Comparison of ENCODE assay signal across 9 mouse cellular contexts in genomic region chr5:99250820-99251219, GRCm38 (mm10).
DNase-seq lines count a peak whose midpoint lies in the region; ATAC-seq and TF ChIP-seq lines count a peak whose summit lies in the region.
"Had no signal": no experiment of that assay in that cellular context is flagged by ENCODE, and none has a peak within 500 bp of the region (broad histone marks: within the 10 kb centered on the region; RNA-seq: fewer than 3 reads in every experiment).

No protein-coding gene starts in this region.

- peak overlapping the region; percentile 95 for H3K4me2 ChIP-seq in lung, embryonic 14.5 days
- peak overlapping the region; percentile 86 for H3K4me2 ChIP-seq in forebrain, embryonic 12.5 days
- peak overlapping the region; percentile 96 for H3K4me2 ChIP-seq in intestine, embryonic 16.5 days (ENCODE audit: low read depth, low read length)
- H3K4me2 ChIP-seq in neural tube, embryonic 13.5 days, result peak overlapping the region; percentile 90

- no peaks in the 10 kb centered on the region for H3K36me3 ChIP-seq in lung, embryonic 14.5 days (ENCODE audit: insufficient read depth)
- no peaks in the 10 kb centered on the region for H3K36me3 ChIP-seq in forebrain, embryonic 12.5 days (replicated peaks)
- H3K36me3 ChIP-seq in intestine, embryonic 16.5 days (ENCODE audit: control insufficient read depth, insufficient read depth, low read length), result no peaks in the 10 kb centered on the region
- no peaks in the 10 kb centered on the region for H3K36me3 ChIP-seq in neural tube, embryonic 13.5 days

- no peak for DNase-seq in lung, embryonic 14.5 days
- no peak for DNase-seq in lung, postnatal 25 days (ENCODE audit: low spot score)
- no peak for DNase-seq in cerebellum, adult 9-10 months
- no peak for DNase-seq in T-cell, adult 2 months (ENCODE audit: low spot score)

- peak overlapping the region; percentile 28; the same call in 1 of the 2 replicates for H3K27ac ChIP-seq in lung, embryonic 14.5 days (ENCODE audit: low read depth)
- peak overlapping the region; percentile 58 for H3K27ac ChIP-seq in forebrain, embryonic 12.5 days
- peak overlapping the region; percentile 28 for H3K27ac ChIP-seq in intestine, embryonic 16.5 days (ENCODE audit: low read length)
- peak overlapping the region; percentile 86 for H3K27ac ChIP-seq in neural tube, embryonic 13.5 days (replicated peaks)

- H3K9me3 ChIP-seq in lung, embryonic 14.5 days (ENCODE audit: low read depth, low read length), result no peaks in the 10 kb centered on the region
- no peaks in the 10 kb centered on the region for H3K9me3 ChIP-seq in forebrain, embryonic 12.5 days
- no peaks in the 10 kb centered on the region for H3K9me3 ChIP-seq in intestine, embryonic 16.5 days (ENCODE audit: control insufficient read depth, low read length)
- no peaks in the 10 kb centered on the region for H3K9me3 ChIP-seq in neural tube, embryonic 13.5 days

- H3K4me3 ChIP-seq in lung, embryonic 14.5 days (ENCODE audit: low read depth, low read length), result peak overlapping the region; percentile 70
- peak overlapping the region; percentile 73 for H3K4me3 ChIP-seq in forebrain, embryonic 12.5 days (replicated peaks)
- H3K4me3 ChIP-seq in intestine, embryonic 16.5 days (ENCODE audit: low read length), result peak overlapping the region; percentile 71
- H3K4me3 ChIP-seq in neural tube, embryonic 13.5 days, result peak overlapping the region; percentile 84

- no peak for ATAC-seq in lung, embryonic 14.5 days (ENCODE audit: insufficient read depth)
- no peak for ATAC-seq in forebrain, embryonic 12.5 days (ENCODE audit: low FRiP score)
- ATAC-seq in intestine, embryonic 16.5 days, result no peak
- no peak for ATAC-seq in neural tube, embryonic 13.5 days (ENCODE audit: low read depth)
- ATAC-seq in inflammation-experienced regulatory T-cells, adult 6 months, result no peak
- ATAC-seq: Patski had no signal

- peak overlapping the region; percentile 70 for H3K9ac ChIP-seq in lung, embryonic 14.5 days
- peak overlapping the region; percentile 77 for H3K9ac ChIP-seq in forebrain, embryonic 12.5 days
- peak overlapping the region; percentile 43; the same call in 1 of the 2 replicates for H3K9ac ChIP-seq in intestine, embryonic 16.5 days (ENCODE audit: low read depth, low read length)
- peak overlapping the region; percentile 88 for H3K9ac ChIP-seq in neural tube, embryonic 13.5 days

- H3K4me1 ChIP-seq in lung, embryonic 14.5 days (ENCODE audit: insufficient read depth), result 0 out of 2 replicates have a peak, but pooled peaks cover 7% of the 10 kb centered on the region
- H3K4me1 ChIP-seq in forebrain, embryonic 12.5 days, result peaks cover 45% of the 10 kb centered on the region
- H3K4me1 ChIP-seq in intestine, embryonic 16.5 days (ENCODE audit: control insufficient read depth, insufficient read depth, low read length), result peaks cover 24% of the 10 kb centered on the region
- H3K4me1 ChIP-seq in neural tube, embryonic 13.5 days (replicated peaks), result peaks cover 64% of the 10 kb centered on the region

- TF ChIP-seq CTCF in lung, embryonic 14.5 days (IDR thresholded peaks at IDR 0.05; ENCODE audit: low read depth), result no peak

- no peaks in the 10 kb centered on the region for H3K27me3 ChIP-seq in lung, embryonic 14.5 days (ENCODE audit: insufficient read depth, low read length)
- H3K27me3 ChIP-seq in forebrain, embryonic 12.5 days, result peaks cover 16% of the 10 kb centered on the region; the same call in 1 of the 2 replicates
- H3K27me3 ChIP-seq in intestine, embryonic 16.5 days (replicated peaks; ENCODE audit: control insufficient read depth, insufficient read depth, low read length), result no peaks in the 10 kb centered on the region
- 0 out of 2 replicates have a peak, but pooled peaks cover 4% of the 10 kb centered on the region for H3K27me3 ChIP-seq in neural tube, embryonic 13.5 days
- H3K27me3 ChIP-seq: Patski had no signal

- WGBS in lung, embryonic 14.5 days, result 32% methylated on average over 5 of the region's 5 CpGs
- 26% methylated on average over 5 of the region's 5 CpGs for WGBS in forebrain, embryonic 12.5 days
- WGBS in intestine, embryonic 16.5 days, result 36% methylated on average over 5 of the region's 5 CpGs
- WGBS in neural tube, embryonic 13.5 days, result 20% methylated on average over 5 of the region's 5 CpGs

Comparison
In these comparisons a context has a peak if more than half of its experiments do, and no peak if none do; other contexts are left out.
1. H3K27ac ChIP-seq: peak in every context shown above with its lines; median percentile 86 in neural tube, embryonic 13.5 days; 58 in forebrain, embryonic 12.5 days; 28 in lung, embryonic 14.5 days; 28 in intestine, embryonic 16.5 days.